Mouse (Mus musculus) small intestine, adult 2 months (tissue): ENCODE measurements around the gene Vps13d.

ENCODE experiments used
- CTCF ChIP-seq: fragments of 200-500 bp; IDR thresholded peaks from 2 replicates; pipeline ENCODE4 v1.5.1; 2012; ENCODE audit warnings: low read depth, mild to moderate bottlenecking, control low read depth, inconsistent platforms, low read length, moderate library complexity, mixed read lengths; ENCODE audit not compliant: insufficient replicate concordance, insufficient read length; ENCODE audit errors: extremely low read depth
- POLR2A ChIP-seq: fragments of 200-500 bp; IDR thresholded peaks from 2 replicates; pipeline ENCODE4 v1.6.1; 2012; ENCODE audit warnings: low read depth, mild to moderate bottlenecking, control low read depth, inconsistent platforms, low read length, moderate library complexity

GRCm38 (mm10) chr4:144953421-144953820 is 241.4 kb downstream of the Vps13d start:
- TF ChIP-seq CTCF (no peak), POLR2A (no peak)
